8 mouse cellular contexts compared by ENCODE assay signal in the genomic region with DNA sequence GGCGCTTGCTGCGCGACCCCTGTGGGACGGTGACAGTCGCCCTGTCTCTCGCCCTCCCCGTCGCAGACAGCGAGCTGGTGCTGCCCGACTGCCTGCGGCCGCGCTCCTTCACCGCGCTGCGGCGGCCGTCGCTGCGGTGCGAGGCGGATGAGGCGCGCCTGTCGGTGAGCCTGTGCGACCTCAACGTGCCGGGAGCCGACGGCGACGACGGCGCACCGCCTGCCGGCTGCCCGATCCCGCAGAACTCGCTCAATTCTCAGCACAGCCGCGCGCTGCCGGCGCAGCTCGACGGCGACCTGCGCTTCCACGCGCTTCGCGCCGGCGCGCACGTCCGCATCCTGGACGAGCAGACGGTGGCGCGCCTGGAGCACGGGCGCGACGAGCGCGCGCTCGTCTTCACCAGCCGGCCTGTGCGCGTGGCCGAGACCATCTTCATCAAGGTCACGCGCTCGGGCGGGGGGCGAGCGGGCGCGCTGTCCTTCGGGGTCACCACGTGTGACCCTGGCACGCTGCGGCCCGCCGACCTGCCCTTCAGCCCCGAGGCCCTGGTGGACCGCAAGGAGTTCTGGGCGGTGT.
DNase-seq lines count a peak whose midpoint lies in the region; ATAC-seq and TF ChIP-seq lines count a peak whose summit lies in the region.

No protein-coding gene starts in this region.

- DNase-seq in heart, postnatal 14 days, result no peak
- no peak for DNase-seq in G1E (ENCODE audit: low spot score)
- no peak for DNase-seq in Muller cell, postnatal 12 days (ENCODE audit: inconsistent ontology term)

- H3K36me3 ChIP-seq in heart, embryonic 14.5 days (ENCODE audit: control insufficient read depth, insufficient read depth, low read length), result no peaks in the 10 kb centered on the region
- H3K36me3 ChIP-seq in G1E (replicated peaks), result no peaks in the 10 kb centered on the region
- H3K36me3 ChIP-seq in forebrain, embryonic 15.5 days, result no peaks in the 10 kb centered on the region

- intact Hi-C loops in heart, postnatal 14 days (cut with DNase I), result no loop called here

- H3K4me1 ChIP-seq in heart, embryonic 14.5 days (ENCODE audit: control insufficient read depth in 2 of 2, insufficient read depth in 2 of 2, low read length in 2 of 2), result peaks cover 0 to 7% of the 10 kb centered on the region in 2 experiments; a peak in 3 of 4 replicates
- no peaks in the 10 kb centered on the region; the same call in 1 of the 2 replicates for H3K4me1 ChIP-seq in G1E (ENCODE audit: insufficient read depth, low read depth, low read length)
- H3K4me1 ChIP-seq in forebrain, embryonic 15.5 days, result peaks cover 10% of the 10 kb centered on the region; the same call in 1 of the 2 replicates

- TF ChIP-seq CTCF in G1E (IDR thresholded peaks at IDR 0.05; ENCODE audit: low read depth, low read length), result no peak

- no peak overlapping the region for H3K27ac ChIP-seq in heart, embryonic 14.5 days (replicated peaks in 1 of 2; ENCODE audit: control insufficient read depth in 1 of 2, insufficient read depth in 1 of 2, low read depth in 2 of 2, low read length in 2 of 2)
- H3K27ac ChIP-seq in forebrain, embryonic 15.5 days (replicated peaks), result no peak overlapping the region

- H3K4me3 ChIP-seq in heart, embryonic 14.5 days (ENCODE audit: control insufficient read depth in 1 of 2, insufficient read depth in 1 of 2, low read depth in 1 of 2, low read length in 2 of 2), result peak overlapping the region; percentile 37 to 41
- H3K4me3 ChIP-seq in G1E (ENCODE audit: low read depth, low read length), result 0 out of 2 replicates have a peak overlapping the region, but pooled peaks have one; percentile 11
- peak overlapping the region; percentile 36 for H3K4me3 ChIP-seq in forebrain, embryonic 15.5 days

- H3K27me3 ChIP-seq in heart, embryonic 14.5 days (ENCODE audit: control insufficient read depth, insufficient read depth, low read length), result peaks cover 39% of the 10 kb centered on the region
- H3K27me3 ChIP-seq in G1E (ENCODE audit: insufficient read depth, low read length), result peaks cover 3% of the 10 kb centered on the region; the same call in 1 of the 2 replicates
- H3K27me3 ChIP-seq in forebrain, embryonic 15.5 days, result peaks cover 27% of the 10 kb centered on the region

- peak overlapping the region; percentile 72 for H3K4me2 ChIP-seq in heart, embryonic 14.5 days (ENCODE audit: low read length)
- H3K4me2 ChIP-seq in forebrain, embryonic 15.5 days (replicated peaks), result peak overlapping the region; percentile 45

- H3K9ac ChIP-seq in heart, embryonic 14.5 days (ENCODE audit: low read length), result peak overlapping the region; percentile 62
- H3K9ac ChIP-seq in forebrain, embryonic 15.5 days (replicated peaks), result no peak overlapping the region; the same call in 1 of the 2 replicates

- 4% methylated on average over 85 of the region's 90 CpGs for WGBS in heart, embryonic 14.5 days
- WGBS in forebrain, embryonic 15.5 days, result 4% methylated on average over 90 of the region's 90 CpGs

- peak; percentile 52; the same call in 1 of the 2 replicates for ATAC-seq in heart, embryonic 14.5 days (ENCODE audit: insufficient number of reproducible peaks, insufficient read depth, low FRiP score, low read depth)
- no peak for ATAC-seq in G1E (ENCODE audit: extremely low read depth, insufficient number of reproducible peaks, low FRiP score, poor library complexity, severe bottlenecking)
- no peak; the same call in 1 of the 2 replicates for ATAC-seq in forebrain, embryonic 15.5 days (replicated peaks)
- peak; percentile 29; the same call in 1 of the 2 replicates for ATAC-seq in megakaryocyte progenitor cell, adult 5-6 weeks (replicated peaks; ENCODE audit: poor library complexity)
- no peak; the same call in 1 of the 2 replicates for ATAC-seq in granulocyte monocyte progenitor cell, adult 5-6 weeks (replicated peaks; ENCODE audit: poor library complexity, severe bottlenecking)
- ATAC-seq in monocyte, adult 5-6 weeks (replicated peaks; ENCODE audit: insufficient number of reproducible peaks, low FRiP score, low TSS enrichment, poor library complexity, severe bottlenecking), result no peak

- H3K9me3 ChIP-seq in heart, embryonic 14.5 days (ENCODE audit: control insufficient read depth, low read length), result peaks cover 4% of the 10 kb centered on the region; the same call in 1 of the 2 replicates
- peaks cover 7% of the 10 kb centered on the region; the same call in 1 of the 2 replicates for H3K9me3 ChIP-seq in G1E (replicated peaks)
- H3K9me3 ChIP-seq in forebrain, embryonic 15.5 days, result no peaks in the 10 kb centered on the region

Comparison
In these comparisons a context has a peak if more than half of its experiments do, and no peak if none do; other contexts are left out.
1. ATAC-seq: peak in heart, embryonic 14.5 days (single experiment) and megakaryocyte progenitor cell, adult 5-6 weeks (single experiment); none in G1E (single experiment), forebrain, embryonic 15.5 days (single experiment), granulocyte monocyte progenitor cell, adult 5-6 weeks (single experiment) and monocyte, adult 5-6 weeks (single experiment).
2. Peak in every context shown above with its lines, with median percentiles within 50 percentile points of each other: H3K4me3 ChIP-seq.